Mouse (Mus musculus) G1E (cell line): ENCODE measurements around the gene Nrl. TPM values are rescaled to one million over a fixed set of nuclear protein-coding genes. Genes with fewer than 3 reads are reported as not detected.

Experiments used
- ATAC-seq: 2 replicates; pipeline ENCODE4 v1.8.0; 2016; ENCODE audit warnings: mild to moderate bottlenecking; ENCODE audit not compliant: insufficient number of reproducible peaks, poor library complexity, low FRiP score, severe bottlenecking; ENCODE audit errors: extremely low read depth
- DNase-seq: peaks from one replicate; pipeline ENCODE4 v3.0.0; 2012; ENCODE audit warnings: low spot score
- H3K27me3 ChIP-seq: 2 replicates; pipeline ENCODE4 v1.6.1; 2012; ENCODE audit warnings: mild to moderate bottlenecking, low read length, inconsistent platforms; ENCODE audit not compliant: insufficient read depth
- H3K36me3 ChIP-seq: replicated peaks from 2 replicates; pipeline ENCODE3; 2012; ENCODE audit warnings: mild to moderate bottlenecking, inconsistent platforms
- H3K4me1 ChIP-seq: 2 replicates; pipeline ENCODE4 v1.6.1; 2012; ENCODE audit warnings: low read depth, low read length, inconsistent platforms, mixed read lengths; ENCODE audit not compliant: insufficient read depth
- H3K4me3 ChIP-seq: 2 replicates; pipeline ENCODE4 v1.5.1; 2012; ENCODE audit warnings: low read depth, mild to moderate bottlenecking, inconsistent platforms, low read length, moderate library complexity, mixed read lengths
- H3K9me3 ChIP-seq: replicated peaks from 2 replicates; pipeline ENCODE4 v1.6.1; 2012; ENCODE audit warnings: inconsistent platforms
- CTCF ChIP-seq: IDR thresholded peaks from 2 replicates; pipeline ENCODE4 v1.5.1; 2012; ENCODE audit warnings: low read depth, low read length, inconsistent platforms, mixed read lengths
- GATA1 ChIP-seq: IDR thresholded peaks from 2 replicates; pipeline ENCODE4 v1.6.1; 2012; ENCODE audit warnings: borderline replicate concordance, low read length, inconsistent platforms, mixed read lengths
- GATA2 ChIP-seq: IDR thresholded peaks from 2 replicates; pipeline ENCODE4 v1.6.1; 2012; ENCODE audit warnings: low read depth, low read length, inconsistent platforms, borderline replicate concordance
- POLR2AphosphoS5 ChIP-seq: IDR thresholded peaks from 2 replicates; pipeline ENCODE4 v1.6.1; 2012; ENCODE audit warnings: low read depth, low read length, inconsistent platforms; ENCODE audit not compliant: insufficient replicate concordance
- TAL1 ChIP-seq: conservative IDR thresholded peaks from 2 replicates; pipeline ENCODE4 v1.6.1; 2012; ENCODE audit warnings: low read depth, low read length, inconsistent platforms, mixed read lengths
- polyA plus RNA-seq: library from polyadenylated mRNA; stranded (reverse); fragments of >175 nt; gene quantifications from 2 replicates; pipeline ENCODE4 v1.2.3, GENCODE M21; 2012
- total RNA-seq, 2 experiments: library from RNA; stranded (forward) in 1 of 2; stranded (reverse) in 1 of 2; fragments of 200-1000 nt in 1 of 2; fragments of >200 nt in 1 of 2; fragmentation: Nextera tagmentation in 1 of 2; gene quantifications; 2 replicates each; pipeline ENCODE4 v1.2.3; 2014 to 2017

Gene Nrl
- total and polyA plus RNA-seq, 3 experiments: 0.27 TPM; not detected in 2

GRCm38 (mm10) chr14:55519604-55520003, 5.2 kb downstream of the Nrl start:
- Histone ChIP-seq H3K36me3 (no peaks in the 10 kb centered on the region), H3K9me3 (no peaks in the 10 kb centered on the region), H3K4me1 (no peaks in the 10 kb centered on the region; the same call in 1 of the 2 replicates), H3K27me3 (peaks cover 77% of the 10 kb centered on the region), H3K4me3 (no peak overlapping the region)
- ATAC-seq: no peak
- no peak for TF ChIP-seq GATA2
- TF ChIP-seq CTCF: no peak
- no peak for TF ChIP-seq TAL1
- TF ChIP-seq POLR2AphosphoS5: no peak
- no peak for TF ChIP-seq GATA1
- no peak for DNase-seq

- TF ChIP-seq POLR2AphosphoS5 (no peak), GATA2 (no peak), TAL1 (no peak), CTCF (no peak), GATA1 (no peak)
- ATAC-seq: no peak
- DNase-seq: no peak
- H3K4me3 ChIP-seq: no peak overlapping the region
- peaks cover 6% of the 10 kb centered on the region for H3K4me1 ChIP-seq
- H3K9me3 ChIP-seq: no peaks in the 10 kb centered on the region
- H3K27me3 ChIP-seq: peaks cover 78% of the 10 kb centered on the region
- no peaks in the 10 kb centered on the region for H3K36me3 ChIP-seq
Observed at GRCm38 (mm10) chr14:55518897-55519296, 5.9 kb downstream of the Nrl start.

DNA sequence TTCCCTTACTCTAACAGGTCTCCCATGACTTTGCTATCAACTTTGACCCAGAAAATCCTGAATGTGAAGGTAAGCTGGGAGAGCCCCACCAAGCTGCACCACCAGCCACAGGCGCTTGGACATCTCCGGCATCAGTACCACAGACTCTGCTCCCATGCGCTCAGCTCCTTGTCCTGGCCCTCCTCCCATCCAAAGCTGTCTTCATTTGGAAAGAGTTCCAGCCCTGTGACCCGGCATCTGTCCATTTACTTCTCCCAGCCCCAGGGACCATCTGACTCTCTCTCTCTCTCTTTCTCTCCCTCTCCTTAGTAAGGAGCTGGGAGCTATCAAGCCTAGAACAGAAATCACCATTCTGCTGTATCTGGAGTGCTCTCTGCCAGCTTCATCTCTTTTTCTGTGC, 8.9 kb downstream of the Nrl start:
- no peak for TF ChIP-seq GATA1
- no peak for TF ChIP-seq TAL1
- H3K27me3 ChIP-seq: peaks cover 85% of the 10 kb centered on the region
- DNase-seq (no peak), ATAC-seq (no peak)
- no peak overlapping the region for H3K4me3 ChIP-seq
- H3K9me3 ChIP-seq: no peaks in the 10 kb centered on the region
- H3K36me3 ChIP-seq: no peaks in the 10 kb centered on the region
- H3K4me1 ChIP-seq: peaks cover 12% of the 10 kb centered on the region

GRCm38 (mm10) chr14:55513927-55514326, 10.9 kb downstream of the Nrl start:
- Histone ChIP-seq H3K4me3 (no peak overlapping the region), H3K27me3 (peaks cover 84% of the 10 kb centered on the region), H3K36me3 (no peaks in the 10 kb centered on the region), H3K4me1 (peaks cover 12% of the 10 kb centered on the region), H3K9me3 (no peaks in the 10 kb centered on the region)
- no peak for ATAC-seq
- TF ChIP-seq CTCF (no peak), TAL1 (no peak), GATA1 (no peak), POLR2AphosphoS5 (no peak), GATA2 (no peak)
- no peak for DNase-seq

GRCm38 (mm10) chr14:55511037-55511436, 13.7 kb downstream of the Nrl start:
- Histone ChIP-seq H3K4me1 (peaks cover 14% of the 10 kb centered on the region), H3K27me3 (peaks cover 85% of the 10 kb centered on the region), H3K36me3 (no peaks in the 10 kb centered on the region), H3K4me3 (no peak overlapping the region), H3K9me3 (no peaks in the 10 kb centered on the region)
- ATAC-seq (no peak), DNase-seq (no peak)
- TF ChIP-seq TAL1: no peak
- TF ChIP-seq POLR2AphosphoS5: no peak
- no peak for TF ChIP-seq CTCF
- no peak for TF ChIP-seq GATA1
- TF ChIP-seq GATA2: no peak

GRCm38 (mm10) chr14:55510125-55510731, 14.6 kb downstream of the Nrl start, which contains the start of gene Cpne6:
Gene Cpne6, plus strand, starts transcription at chr14:55510445.
- peaks cover 14% of the 10 kb centered on the region for H3K4me1 ChIP-seq
- no peaks in the 10 kb centered on the region for H3K9me3 ChIP-seq
- DNase-seq (no peak), ATAC-seq (no peak)
- TF ChIP-seq GATA2: no peak
- TF ChIP-seq CTCF: no peak
- no peak for TF ChIP-seq TAL1
- TF ChIP-seq POLR2AphosphoS5: no peak
- TF ChIP-seq GATA1: no peak
- peaks cover 82% of the 10 kb centered on the region for H3K27me3 ChIP-seq
- H3K4me3 ChIP-seq: no peak within 1 kb of the TSS
- no peaks in the 10 kb centered on the region for H3K36me3 ChIP-seq
